Mouse (Mus musculus): ENCODE data around the gene Pkig. TPM values are rescaled to one million over a fixed set of nuclear protein-coding genes. Genes with fewer than 3 reads are reported as not detected.
"Not testable (repeated sequence)": the region's sequence is repeated elsewhere in the genome, so short reads cannot be mapped to it uniquely, and the experiment has no call there.

The Pkig gene
- polyA plus RNA-seq, 1 experiment: 57.4 TPM

GRCm38 (mm10) chr2:163686233-163686632, 28.0 kb downstream of the Pkig start:
- TF ChIP-seq CTCF (IDR thresholded peaks at IDR 0.05; ENCODE audit: borderline replicate concordance, insufficient read depth, low read depth, low read length): no peak
- TF ChIP-seq POLR2A (IDR thresholded peaks at IDR 0.05; ENCODE audit: borderline replicate concordance, insufficient read depth, low read length): no peak
- peak overlapping the region; percentile 94 for H3K27ac ChIP-seq (ENCODE audit: insufficient read depth, low read length)

GRCm38 (mm10) chr2:163686886-163687285, 28.7 kb downstream of the Pkig start:
- TF ChIP-seq POLR2A (IDR thresholded peaks at IDR 0.05; ENCODE audit: borderline replicate concordance, insufficient read depth, low read length): no peak
- TF ChIP-seq CTCF (IDR thresholded peaks at IDR 0.05; ENCODE audit: borderline replicate concordance, insufficient read depth, low read depth, low read length): no peak
- H3K4me1 ChIP-seq (ENCODE audit: control insufficient read depth, insufficient read depth, low read length): peaks cover 37% of the 10 kb centered on the region
- no peak for DNase-seq
- WGBS: 75% methylated on average over 3 of the region's 3 CpGs
- H3K4me3 ChIP-seq (replicated peaks; ENCODE audit: insufficient read depth, low read depth, low read length): no peak overlapping the region
- H3K27me3 ChIP-seq (ENCODE audit: control insufficient read depth, insufficient read depth, low read length): no peaks in the 10 kb centered on the region
- H3K27ac ChIP-seq (ENCODE audit: insufficient read depth, low read length): peak overlapping the region; percentile 94; the same call in 1 of the 2 replicates

More at GRCm38 (mm10) chr2:163686233-163686632, 28.0 kb downstream of the Pkig start:
- WGBS: 56% methylated on average over 5 of the region's 5 CpGs
- H3K27me3 ChIP-seq (ENCODE audit: control insufficient read depth, insufficient read depth, low read length): no peaks in the 10 kb centered on the region
- peaks cover 37% of the 10 kb centered on the region for H3K4me1 ChIP-seq (ENCODE audit: control insufficient read depth, insufficient read depth, low read length)
- no peak for DNase-seq
- H3K4me3 ChIP-seq (replicated peaks; ENCODE audit: insufficient read depth, low read depth, low read length): no peak overlapping the region

DNA sequence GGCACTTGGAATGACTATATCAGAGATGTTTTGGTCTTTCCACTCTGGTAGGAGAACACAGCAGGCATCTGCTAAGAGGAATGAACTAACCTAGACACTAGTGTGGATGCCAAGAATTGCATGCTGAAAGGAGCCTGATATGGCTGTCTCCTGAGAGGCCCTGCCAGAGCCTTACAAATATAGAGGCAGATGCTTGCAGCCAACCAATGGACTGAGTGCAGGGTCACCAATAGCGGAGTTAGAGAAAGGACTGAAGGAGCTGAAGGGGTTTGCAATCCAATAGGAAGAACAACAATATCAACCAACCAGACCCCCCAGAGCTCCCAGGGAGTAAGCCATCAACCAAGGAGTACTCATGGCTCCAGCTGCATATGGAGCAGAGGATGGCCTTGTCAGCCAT, 30.2 kb downstream of the Pkig start:
- 87% methylated on average over 1 of the region's 1 CpGs for WGBS
- H3K27me3 ChIP-seq (ENCODE audit: control insufficient read depth, insufficient read depth, low read length); H3K4me3 ChIP-seq (replicated peaks; ENCODE audit: insufficient read depth, low read depth, low read length); H3K27ac ChIP-seq (ENCODE audit: insufficient read depth, low read length); DNase-seq: not testable (repeated sequence)
- peaks cover 43% of the 10 kb centered on the region for H3K4me1 ChIP-seq (ENCODE audit: control insufficient read depth, insufficient read depth, low read length)

DNA sequence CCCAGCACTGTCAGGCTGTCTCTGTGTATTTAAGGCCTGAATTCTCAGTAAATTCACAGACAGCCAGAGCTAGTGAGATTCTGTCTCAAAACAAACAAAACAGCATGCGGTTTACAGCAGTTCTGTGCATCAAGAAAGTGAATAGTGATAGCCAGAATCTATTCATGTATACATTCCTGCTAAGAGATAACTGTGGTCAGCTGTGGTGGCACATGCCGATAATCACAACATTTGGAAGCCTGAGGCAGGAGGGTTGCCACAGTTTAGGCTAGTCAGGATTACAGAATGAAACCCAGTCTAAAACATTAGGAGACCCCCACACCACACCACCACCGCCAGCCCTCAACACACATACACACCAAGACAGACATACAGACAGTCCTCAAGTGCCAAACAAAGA, 31.6 kb downstream of the Pkig start:
- Histone ChIP-seq H3K27me3 (ENCODE audit: control insufficient read depth, insufficient read depth, low read length) (no peaks in the 10 kb centered on the region), H3K27ac (ENCODE audit: insufficient read depth, low read length) (no peak overlapping the region; the same call in 1 of the 2 replicates), H3K4me3 (replicated peaks; ENCODE audit: insufficient read depth, low read depth, low read length) (no peak overlapping the region), H3K4me1 (ENCODE audit: control insufficient read depth, insufficient read depth, low read length) (peaks cover 52% of the 10 kb centered on the region)
- DNase-seq: no peak
- 90% methylated on average over 3 of the region's 3 CpGs for WGBS
- TF ChIP-seq CTCF (IDR thresholded peaks at IDR 0.05; ENCODE audit: borderline replicate concordance, insufficient read depth, low read depth, low read length) (no peak), POLR2A (IDR thresholded peaks at IDR 0.05; ENCODE audit: borderline replicate concordance, insufficient read depth, low read length) (no peak)

- no peak for DNase-seq
- Histone ChIP-seq H3K27ac (ENCODE audit: insufficient read depth, low read length) (0 out of 2 replicates have a peak overlapping the region, but pooled peaks have one; percentile 19), H3K4me3 (replicated peaks; ENCODE audit: insufficient read depth, low read depth, low read length) (no peak overlapping the region), H3K4me1 (ENCODE audit: control insufficient read depth, insufficient read depth, low read length) (peaks cover 46% of the 10 kb centered on the region), H3K27me3 (ENCODE audit: control insufficient read depth, insufficient read depth, low read length) (no peaks in the 10 kb centered on the region)
- WGBS: 64% methylated on average over 8 of the region's 8 CpGs
- TF ChIP-seq CTCF (IDR thresholded peaks at IDR 0.05; ENCODE audit: borderline replicate concordance, insufficient read depth, low read depth, low read length): no peak
- TF ChIP-seq POLR2A (IDR thresholded peaks at IDR 0.05; ENCODE audit: borderline replicate concordance, insufficient read depth, low read length): no peak
These were observed 32.5 kb downstream of the Pkig start for GRCm38 (mm10) chr2:163690409-163691304.

DNA sequence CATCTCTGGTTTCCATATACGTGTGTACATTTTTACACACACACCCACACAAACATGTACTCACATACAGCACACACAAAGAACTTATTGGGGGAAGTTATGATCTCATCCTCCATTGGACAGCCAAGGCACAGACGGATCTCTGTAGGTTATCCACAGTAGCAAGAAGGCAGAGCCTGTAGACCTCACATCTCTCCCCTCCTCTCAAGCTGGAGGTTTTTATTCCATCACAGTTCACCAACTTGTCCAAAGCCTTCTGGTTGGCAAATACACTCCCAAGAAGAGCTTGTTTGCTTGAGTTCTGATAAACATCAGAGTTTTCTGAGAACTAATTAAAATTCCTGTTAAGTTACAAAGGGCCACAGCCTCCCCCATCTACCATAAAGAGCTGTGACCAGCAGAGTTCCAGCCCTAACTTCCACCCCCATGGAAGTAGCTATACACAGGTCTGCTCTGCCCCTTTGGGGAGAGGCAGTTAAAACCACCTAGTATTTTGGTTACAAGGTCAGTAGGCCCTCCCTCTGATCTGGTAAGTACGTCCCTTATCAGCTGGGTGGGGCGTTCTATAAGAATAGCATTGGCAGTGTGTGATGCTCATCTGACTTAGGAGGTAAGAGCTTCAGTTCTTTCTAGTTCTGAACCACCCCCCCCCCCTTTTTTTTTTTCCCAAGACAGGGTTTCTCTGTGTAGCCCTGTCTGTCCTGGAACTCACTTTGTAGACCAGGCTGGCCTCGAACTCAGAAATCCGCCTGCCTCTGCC, 33.8 kb downstream of the Pkig start:
- Histone ChIP-seq H3K4me1 (ENCODE audit: control insufficient read depth, insufficient read depth, low read length) (peaks cover 35% of the 10 kb centered on the region), H3K27me3 (ENCODE audit: control insufficient read depth, insufficient read depth, low read length) (no peaks in the 10 kb centered on the region), H3K27ac (ENCODE audit: insufficient read depth, low read length) (no peak overlapping the region), H3K4me3 (replicated peaks; ENCODE audit: insufficient read depth, low read depth, low read length) (no peak overlapping the region)
- TF ChIP-seq CTCF (IDR thresholded peaks at IDR 0.05; ENCODE audit: borderline replicate concordance, insufficient read depth, low read depth, low read length): no peak
- TF ChIP-seq POLR2A (IDR thresholded peaks at IDR 0.05; ENCODE audit: borderline replicate concordance, insufficient read depth, low read length): no peak
- no peak for DNase-seq
- WGBS: 89% methylated on average over 6 of the region's 6 CpGs

GRCm38 (mm10) chr2:163692873-163693612, 34.9 kb downstream of the Pkig start:
- WGBS: 69% methylated on average over 3 of the region's 3 CpGs
- H3K27ac ChIP-seq (ENCODE audit: insufficient read depth, low read length): peak overlapping the region; percentile 85
- no peak for DNase-seq

More at GRCm38 (mm10) chr2:163692873-163693612, 34.9 kb downstream of the Pkig start:
- Histone ChIP-seq H3K27me3 (ENCODE audit: control insufficient read depth, insufficient read depth, low read length) (no peaks in the 10 kb centered on the region), H3K4me1 (ENCODE audit: control insufficient read depth, insufficient read depth, low read length) (peaks cover 32% of the 10 kb centered on the region), H3K4me3 (replicated peaks; ENCODE audit: insufficient read depth, low read depth, low read length) (no peak overlapping the region)
- TF ChIP-seq CTCF (IDR thresholded peaks at IDR 0.05; ENCODE audit: borderline replicate concordance, insufficient read depth, low read depth, low read length) (no peak), POLR2A (IDR thresholded peaks at IDR 0.05; ENCODE audit: borderline replicate concordance, insufficient read depth, low read length) (no peak)

Measured in cerebellum, adult 2 months (tissue).